Mouse (Mus musculus): ENCODE measurements around the gene Msantd3. TPM values are rescaled to one million over a fixed set of nuclear protein-coding genes. Genes with fewer than 3 reads are reported as not detected.

Gene Msantd3
- polyA plus RNA-seq (2012; rRNA removed): 5.5 and 7.9 TPM in 2 replicates

GRCm38 (mm10) chr4:48539841-48540575 lies at the start of gene Msantd3:
Gene Msantd3 (plus strand): TSS chr4:48539935.
- DNase-seq (ENCODE audit: low read depth): no peak

GRCm38 (mm10) chr4:48491290-48491743 lies 48.4 kb upstream of the Msantd3 start:
- no peak for DNase-seq (ENCODE audit: low read depth)

GRCm38 (mm10) chr4:48492510-48492909 lies 47.2 kb upstream of the Msantd3 start:
- DNase-seq (ENCODE audit: low read depth): no peak

GRCm38 (mm10) chr4:48510861-48511260 lies 28.9 kb upstream of the Msantd3 start:
- no peak for DNase-seq (ENCODE audit: low read depth)

- no peak for DNase-seq (ENCODE audit: low read depth)
Measured at GRCm38 (mm10) chr4:48529559-48529958, 10.2 kb upstream of the Msantd3 start.

GRCm38 (mm10) chr4:48531804-48532601 lies 7.7 kb upstream of the Msantd3 start:
- DNase-seq (ENCODE audit: low read depth): no peak

GRCm38 (mm10) chr4:48536275-48536674 lies 3.5 kb upstream of the Msantd3 start:
- DNase-seq (ENCODE audit: low read depth): no peak

- DNase-seq (ENCODE audit: low read depth): no peak
Measured at GRCm38 (mm10) chr4:48537024-48537423, 2.7 kb upstream of the Msantd3 start.

- no peak for DNase-seq (ENCODE audit: low read depth)
Measured at GRCm38 (mm10) chr4:48538581-48538980, 1.2 kb upstream of the Msantd3 start.

- DNase-seq (ENCODE audit: low read depth): no peak
Measured at GRCm38 (mm10) chr4:48540576-48541111, 909 bp downstream of the Msantd3 start.

GRCm38 (mm10) chr4:48541526-48542250 lies 2.0 kb downstream of the Msantd3 start:
- no peak for DNase-seq (ENCODE audit: low read depth)

- DNase-seq (ENCODE audit: low read depth): no peak
Measured at GRCm38 (mm10) chr4:48542351-48542750, 2.6 kb downstream of the Msantd3 start.

- DNase-seq (ENCODE audit: low read depth): no peak
Measured at GRCm38 (mm10) chr4:48543071-48543865, 3.5 kb downstream of the Msantd3 start.

GRCm38 (mm10) chr4:48544141-48544540 lies 4.4 kb downstream of the Msantd3 start:
- no peak for DNase-seq (ENCODE audit: low read depth)

GRCm38 (mm10) chr4:48545966-48546365 lies 6.2 kb downstream of the Msantd3 start:
- DNase-seq (ENCODE audit: low read depth): no peak

- no peak for DNase-seq (ENCODE audit: low read depth)
Measured at GRCm38 (mm10) chr4:48546568-48547496, 7.1 kb downstream of the Msantd3 start.

GRCm38 (mm10) chr4:48548393-48549045 lies 8.8 kb downstream of the Msantd3 start:
- DNase-seq (ENCODE audit: low read depth): no peak

- no peak for DNase-seq (ENCODE audit: low read depth)
Measured at GRCm38 (mm10) chr4:48549661-48550060, 9.9 kb downstream of the Msantd3 start.

GRCm38 (mm10) chr4:48552486-48553064 lies 12.8 kb downstream of the Msantd3 start:
- no peak for DNase-seq (ENCODE audit: low read depth)
